ENCODE assay signal across 8 mouse cellular contexts in genomic region chr16:28928815-28929685, GRCm38 (mm10). TPM values are rescaled to one million over a fixed set of nuclear protein-coding genes. Genes with fewer than 3 reads are reported as not detected.
A peak's percentile ranks its signal among the peaks of the same experiment; 100 is the strongest.
DNase-seq lines count a peak whose midpoint lies in the region; ATAC-seq and TF ChIP-seq lines count a peak whose summit lies in the region.

Gene Mb21d2 (minus strand): TSS chr16:28929673.

- H3K4me3 ChIP-seq in intestine, embryonic 14.5 days (ENCODE audit: low read depth, low read length): peak within 1 kb of the TSS; percentile 95
- H3K4me3 ChIP-seq in left cerebral cortex, adult 2 months: peak within 1 kb of the TSS; percentile 96

- intact Hi-C loops in left cerebral cortex, adult 2 months (cut with DNase I): loop anchor here (1.0 to 5.0 kb wide), 6 partner anchors 47 to 633 kb away; no protein-coding TSS in a partner anchor

- H3K9me3 ChIP-seq in intestine, embryonic 14.5 days (ENCODE audit: control insufficient read depth, low read length): no peaks in the 10 kb centered on the region

- H3K36me3 ChIP-seq in intestine, embryonic 14.5 days (ENCODE audit: control insufficient read depth, insufficient read depth, low read length): no peaks in the 10 kb centered on the region

- peak; percentile 76 for DNase-seq in adrenal gland, postnatal 14 days
- DNase-seq in embryo, embryonic 10.5 days (ENCODE audit: low spot score): peak; percentile 78
- peak; percentile 15 for DNase-seq in gastrocnemius, postnatal 25 days
- peak; percentile 85 for DNase-seq in intestine, embryonic 14.5 days (ENCODE audit: low spot score)
- DNase-seq in left cerebral cortex, adult 2 months (ENCODE audit: extremely low spot score in 1 of 2, low spot score in 2 of 2): peak; percentile 59
- DNase-seq in lung, postnatal 25 days (ENCODE audit: low spot score): peak; percentile 43
- DNase-seq in right cerebral cortex, postnatal 14 days: peak; percentile 58

- H3K27ac ChIP-seq in intestine, embryonic 14.5 days (ENCODE audit: low read depth): peak within 1 kb of the TSS; percentile 89
- peak within 1 kb of the TSS; percentile 97 for H3K27ac ChIP-seq in left cerebral cortex, adult 2 months

- H3K9ac ChIP-seq in intestine, embryonic 14.5 days (ENCODE audit: low read length): peak within 1 kb of the TSS; percentile 90

- TF ChIP-seq CTCF in left cerebral cortex, adult 2 months (IDR thresholded peaks at IDR 0.05): no peak

- under 1% methylated on average over 73 of the region's 73 CpGs for WGBS in intestine, embryonic 14.5 days

- H3K27me3 ChIP-seq in intestine, embryonic 14.5 days (replicated peaks; ENCODE audit: control insufficient read depth, insufficient read depth, low read length): no peaks in the 10 kb centered on the region

- ATAC-seq in intestine, embryonic 14.5 days (replicated peaks; ENCODE audit: low FRiP score, low TSS enrichment, low read depth): peak; percentile 54
- no peak for ATAC-seq in megakaryocyte-erythroid progenitor cell, adult 5-6 weeks (replicated peaks; ENCODE audit: low FRiP score, low TSS enrichment, poor library complexity, severe bottlenecking)

- peaks cover 16% of the 10 kb centered on the region for H3K4me1 ChIP-seq in intestine, embryonic 14.5 days (replicated peaks; ENCODE audit: control insufficient read depth, insufficient read depth, low read length)

- H3K4me2 ChIP-seq in intestine, embryonic 14.5 days (ENCODE audit: low read length): peak within 1 kb of the TSS; percentile 59

RNA-seq across cellular contexts. Expression of gene Mb21d2, which starts in this region (rescaled TPM):
- total RNA-seq in adrenal gland, postnatal 14 days (2021): 11.5 and 11.8 TPM in 2 replicates
- 1 to 10 TPM; 5.4 to 6.5 TPM for total RNA-seq in gastrocnemius, postnatal 25 days (2021)
- 9.0 and 9.8 TPM in 2 replicates for polyA plus RNA-seq in intestine, embryonic 14.5 days (2014; fragmentation: Nextera tagmentation; extraction: Ambion mirVana)
- total RNA-seq in left cerebral cortex, adult 2 months (2021): 10 to 100 TPM; 37.9 to 39.0 TPM
- not detected in 2 replicates for total RNA-seq in megakaryocyte-erythroid progenitor cell, adult 5-6 weeks (2014; fragmentation: Nextera tagmentation)
- total RNA-seq in megakaryocyte-erythroid progenitor cell, adult 5-6 weeks (2017): not detected in 2 replicates

Comparison
In these comparisons a context has a peak if more than half of its experiments do, and no peak if none do; other contexts are left out.
1. RNA of gene Mb21d2 (total RNA-seq): 37.9 to 39.0 TPM in left cerebral cortex, adult 2 months, 11.5 to 11.8 TPM in adrenal gland, postnatal 14 days and 5.4 to 6.5 TPM in gastrocnemius, postnatal 25 days; not detected in megakaryocyte-erythroid progenitor cell, adult 5-6 weeks; every median in the first group is over 4 times any median in the second.
2. DNase-seq: peak in every context shown above with its lines; median percentile 85 in intestine, embryonic 14.5 days; 78 in embryo, embryonic 10.5 days; 76 in adrenal gland, postnatal 14 days; 59 in left cerebral cortex, adult 2 months; 58 in right cerebral cortex, postnatal 14 days; 43 in lung, postnatal 25 days; 15 in gastrocnemius, postnatal 25 days.